Mouse (Mus musculus) erythroblast, embryonic 14.5 days (primary cell): ENCODE measurements around the gene L3mbtl1. TPM values are rescaled to one million over a fixed set of nuclear protein-coding genes. Genes with fewer than 3 reads are reported as not detected.

Experiments used
- H3K27me3 ChIP-seq: 2 replicates; pipeline ENCODE4 v1.6.1; 2012; ENCODE audit warnings: inconsistent platforms; ENCODE audit not compliant: control insufficient read depth
- H3K36me3 ChIP-seq: 2 replicates; pipeline ENCODE4 v1.6.1; 2012; ENCODE audit warnings: mild to moderate bottlenecking, inconsistent platforms; ENCODE audit not compliant: control insufficient read depth
- H3K4me1 ChIP-seq: 2 replicates; pipeline ENCODE4 v1.6.1; 2012; ENCODE audit warnings: inconsistent platforms; ENCODE audit not compliant: control insufficient read depth
- H3K4me3 ChIP-seq: replicated peaks from 2 replicates; pipeline ENCODE3; 2012; ENCODE audit warnings: moderate library complexity, mild to moderate bottlenecking, inconsistent platforms
- H3K9me3 ChIP-seq: 2 replicates; pipeline ENCODE4 v1.6.1; 2012; ENCODE audit warnings: low read length, inconsistent platforms, mixed read lengths; ENCODE audit not compliant: control insufficient read depth
- GATA1 ChIP-seq: IDR thresholded peaks from 2 replicates; pipeline ENCODE4 v1.6.1; 2012; ENCODE audit warnings: low read length, inconsistent platforms, mixed read lengths
- TAL1 ChIP-seq: IDR thresholded peaks from 3 replicates; pipeline ENCODE4 v1.6.1; 2012; ENCODE audit warnings: low read length, inconsistent platforms, mixed read lengths
- polyA plus RNA-seq: library from polyadenylated mRNA; stranded (reverse); fragments of >175 nt; gene quantifications from 2 replicates; pipeline ENCODE4 v1.2.3, GENCODE M21; 2012

L3mbtl1 gene
- polyA plus RNA-seq, 1 experiment, result not detected

DNA sequence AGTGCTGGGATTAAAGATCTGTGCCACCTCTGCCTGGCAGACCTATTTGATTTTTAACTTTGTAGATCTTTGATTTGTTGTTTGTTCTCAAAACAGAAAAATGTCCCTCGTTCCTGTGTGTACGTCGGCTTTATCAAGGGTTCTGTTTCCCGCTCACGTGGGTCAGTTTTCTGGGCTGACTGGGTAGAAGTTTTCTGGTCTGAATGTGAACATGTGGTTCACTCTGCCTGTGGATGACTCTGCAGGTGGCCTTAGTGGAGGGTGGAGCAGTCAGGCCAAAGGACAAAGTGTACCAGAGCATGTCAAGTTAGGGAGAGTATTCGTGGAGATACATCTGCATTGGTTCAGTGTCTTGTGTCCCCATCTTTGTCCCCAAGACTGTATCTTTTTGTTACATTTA, 41.1 kb downstream of the L3mbtl1 start:
- Histone ChIP-seq H3K4me3 (no peak overlapping the region), H3K4me1 (no peaks in the 10 kb centered on the region), H3K27me3 (no peaks in the 10 kb centered on the region), H3K9me3 (no peaks in the 10 kb centered on the region), H3K36me3 (no peaks in the 10 kb centered on the region)
- TF ChIP-seq GATA1 (no peak), TAL1 (no peak)

DNA sequence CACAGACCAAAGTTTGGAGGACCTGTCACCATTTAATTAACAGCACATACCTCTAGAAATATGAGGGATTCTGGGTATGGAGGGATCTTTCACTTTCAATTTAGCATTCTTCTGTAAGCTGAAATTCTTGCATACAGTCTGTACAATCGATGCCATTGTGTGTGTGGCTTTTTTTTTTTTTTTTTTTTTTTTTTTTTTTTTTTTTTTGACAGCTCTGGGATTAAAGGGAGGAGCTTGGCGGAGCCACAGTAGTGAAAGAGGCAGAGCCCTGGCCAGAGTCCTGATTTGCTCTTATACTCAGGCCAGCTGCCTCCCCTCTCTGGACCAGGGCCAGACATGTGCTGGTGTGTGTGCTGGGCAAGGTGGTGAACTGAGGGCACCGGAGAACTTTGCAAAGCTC, 42.7 kb downstream of the L3mbtl1 start:
- H3K9me3 ChIP-seq, result no peaks in the 10 kb centered on the region
- H3K4me3 ChIP-seq, result no peak overlapping the region
- no peaks in the 10 kb centered on the region for H3K4me1 ChIP-seq
- no peak for TF ChIP-seq TAL1
- no peak for TF ChIP-seq GATA1
- H3K36me3 ChIP-seq, result no peaks in the 10 kb centered on the region
- no peaks in the 10 kb centered on the region for H3K27me3 ChIP-seq

DNA sequence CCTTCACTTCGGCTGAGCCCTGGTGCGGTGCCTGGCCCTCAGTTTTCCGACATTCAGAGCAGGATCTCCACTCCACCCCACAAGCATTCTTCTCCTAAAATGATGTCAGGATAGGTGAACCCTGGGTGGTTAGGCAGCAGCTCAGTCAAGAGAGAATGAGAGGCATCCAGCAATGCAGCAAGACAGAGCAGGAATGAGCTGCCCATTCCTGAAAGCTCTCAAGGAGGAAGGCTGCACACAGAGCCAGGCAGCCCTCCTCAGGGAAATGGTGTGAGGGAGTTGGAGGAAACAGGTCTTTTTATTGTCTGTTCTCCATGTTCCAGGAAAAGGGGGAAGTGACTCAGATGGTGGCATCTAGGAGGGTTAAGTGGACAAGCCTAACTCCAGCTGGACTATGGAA, 43.5 kb downstream of the L3mbtl1 start:
- TF ChIP-seq TAL1 (no peak), GATA1 (no peak)
- no peak overlapping the region for H3K4me3 ChIP-seq
- H3K27me3 ChIP-seq, result no peaks in the 10 kb centered on the region
- no peaks in the 10 kb centered on the region for H3K36me3 ChIP-seq
- H3K4me1 ChIP-seq, result no peaks in the 10 kb centered on the region
- no peaks in the 10 kb centered on the region for H3K9me3 ChIP-seq

DNA sequence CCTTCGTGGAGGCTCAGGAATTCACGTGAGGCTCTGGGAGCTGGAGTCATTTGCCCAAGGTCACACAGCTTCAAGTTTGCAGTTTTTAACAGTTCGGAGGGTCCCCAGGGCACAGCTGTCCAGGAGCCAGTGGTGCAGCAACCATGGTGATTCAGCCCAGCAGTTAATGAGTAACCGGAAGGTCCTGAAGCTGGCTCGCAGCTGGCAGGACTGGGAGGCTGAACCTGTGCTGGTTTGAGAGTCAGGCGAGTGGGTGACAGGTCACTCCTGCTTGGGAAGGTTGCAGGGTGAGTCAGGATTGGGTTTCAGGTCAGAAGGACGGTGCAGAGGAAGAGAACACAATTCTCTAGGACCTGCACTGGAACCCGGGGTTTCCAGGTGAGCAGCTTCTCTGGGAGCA, 43.9 kb downstream of the L3mbtl1 start, which contains the start of gene Sgk2:
Gene Sgk2, plus strand, starts transcription at position 113 of the 400 bp plus-strand sequence.
- no peaks in the 10 kb centered on the region for H3K9me3 ChIP-seq
- no peaks in the 10 kb centered on the region for H3K4me1 ChIP-seq
- no peak within 1 kb of the TSS for H3K4me3 ChIP-seq
- H3K36me3 ChIP-seq, result no peaks in the 10 kb centered on the region
- TF ChIP-seq TAL1, result no peak
- no peak for TF ChIP-seq GATA1
- H3K27me3 ChIP-seq, result no peaks in the 10 kb centered on the region

DNA sequence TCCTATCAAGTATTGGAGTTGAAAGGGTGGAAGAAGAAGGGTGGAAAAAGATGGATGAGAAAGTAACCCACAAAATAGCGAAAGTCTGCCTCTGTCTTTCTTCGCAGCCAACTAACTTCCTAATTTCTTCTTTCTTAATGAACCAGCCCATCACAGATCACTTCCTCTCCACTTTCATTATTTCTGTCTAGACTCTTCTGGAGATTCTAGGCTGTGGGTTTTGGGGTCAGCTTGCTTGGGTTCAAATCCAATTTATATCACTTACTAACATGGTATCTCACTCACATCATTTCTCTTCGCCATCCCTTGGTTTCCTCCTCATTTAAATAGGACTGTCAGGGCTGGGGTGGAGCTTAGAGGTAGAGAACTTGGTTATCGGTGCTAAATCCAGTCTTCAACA, 45.0 kb downstream of the L3mbtl1 start:
- TF ChIP-seq GATA1 (no peak), TAL1 (no peak)
- no peaks in the 10 kb centered on the region for H3K4me1 ChIP-seq
- H3K4me3 ChIP-seq, result no peak overlapping the region
- no peaks in the 10 kb centered on the region for H3K27me3 ChIP-seq
- no peaks in the 10 kb centered on the region for H3K9me3 ChIP-seq
- H3K36me3 ChIP-seq, result no peaks in the 10 kb centered on the region

DNA sequence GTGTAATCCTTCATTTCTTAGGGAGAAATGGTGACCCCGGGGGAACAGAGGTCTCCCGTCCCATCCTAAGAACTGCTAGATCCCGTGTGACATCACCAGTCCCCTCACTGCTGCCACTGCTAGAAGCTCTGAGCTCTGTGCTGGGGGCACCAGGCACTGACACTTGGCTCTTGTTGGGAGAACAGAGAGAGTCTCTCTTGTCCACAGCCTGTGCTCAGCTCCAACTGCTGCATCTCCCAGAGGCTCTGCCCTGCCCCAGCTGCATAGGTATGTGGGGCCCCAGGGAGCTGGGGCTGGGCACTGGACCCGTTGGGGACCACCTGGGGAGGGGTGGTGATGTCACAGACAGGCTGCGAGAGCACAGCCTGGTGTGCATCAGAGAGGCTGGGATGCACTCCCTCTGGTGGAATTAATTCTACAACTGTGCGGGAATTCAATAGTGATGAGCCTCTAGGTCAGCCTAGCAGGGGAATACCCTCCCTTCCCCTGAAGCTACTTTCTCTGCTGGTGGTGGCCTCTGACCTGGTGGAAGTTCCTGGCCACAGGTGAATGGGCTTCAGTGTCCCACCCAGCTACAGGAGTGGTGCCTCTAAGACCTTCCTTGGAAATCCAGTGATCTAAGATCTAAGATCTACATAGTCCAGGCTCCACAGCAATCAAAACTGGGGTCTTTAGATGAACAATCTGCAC, 48.3 kb downstream of the L3mbtl1 start:
- Histone ChIP-seq H3K27me3 (no peaks in the 10 kb centered on the region), H3K36me3 (peaks cover 3% of the 10 kb centered on the region; the same call in 1 of the 2 replicates), H3K4me3 (no peak overlapping the region), H3K9me3 (no peaks in the 10 kb centered on the region), H3K4me1 (peaks cover 4% of the 10 kb centered on the region)
- no peak for TF ChIP-seq GATA1
- no peak for TF ChIP-seq TAL1

DNA sequence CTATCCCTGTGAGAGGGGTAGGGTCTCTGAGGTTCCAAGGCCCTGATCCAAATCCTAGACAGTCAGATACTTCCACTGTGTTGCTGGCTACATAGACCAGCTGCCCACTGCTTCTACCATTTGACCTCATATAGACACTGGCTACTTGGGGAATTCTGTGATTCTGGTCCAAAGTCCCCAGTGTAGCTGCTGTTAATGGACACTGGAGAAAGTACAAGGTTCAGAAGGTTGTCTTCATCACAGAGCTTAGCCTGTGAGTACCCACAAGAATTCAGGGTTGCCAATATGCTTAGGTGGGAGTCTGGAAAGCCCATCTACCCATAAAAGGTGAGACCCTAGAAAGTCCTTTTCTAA, 48.8 kb downstream of the L3mbtl1 start:
- H3K27me3 ChIP-seq, result no peaks in the 10 kb centered on the region
- peaks cover 10% of the 10 kb centered on the region for H3K4me1 ChIP-seq
- no peaks in the 10 kb centered on the region for H3K9me3 ChIP-seq
- TF ChIP-seq GATA1, result no peak
- no peak for TF ChIP-seq TAL1
- H3K4me3 ChIP-seq, result no peak overlapping the region
- peaks cover 3% of the 10 kb centered on the region; the same call in 1 of the 2 replicates for H3K36me3 ChIP-seq

DNA sequence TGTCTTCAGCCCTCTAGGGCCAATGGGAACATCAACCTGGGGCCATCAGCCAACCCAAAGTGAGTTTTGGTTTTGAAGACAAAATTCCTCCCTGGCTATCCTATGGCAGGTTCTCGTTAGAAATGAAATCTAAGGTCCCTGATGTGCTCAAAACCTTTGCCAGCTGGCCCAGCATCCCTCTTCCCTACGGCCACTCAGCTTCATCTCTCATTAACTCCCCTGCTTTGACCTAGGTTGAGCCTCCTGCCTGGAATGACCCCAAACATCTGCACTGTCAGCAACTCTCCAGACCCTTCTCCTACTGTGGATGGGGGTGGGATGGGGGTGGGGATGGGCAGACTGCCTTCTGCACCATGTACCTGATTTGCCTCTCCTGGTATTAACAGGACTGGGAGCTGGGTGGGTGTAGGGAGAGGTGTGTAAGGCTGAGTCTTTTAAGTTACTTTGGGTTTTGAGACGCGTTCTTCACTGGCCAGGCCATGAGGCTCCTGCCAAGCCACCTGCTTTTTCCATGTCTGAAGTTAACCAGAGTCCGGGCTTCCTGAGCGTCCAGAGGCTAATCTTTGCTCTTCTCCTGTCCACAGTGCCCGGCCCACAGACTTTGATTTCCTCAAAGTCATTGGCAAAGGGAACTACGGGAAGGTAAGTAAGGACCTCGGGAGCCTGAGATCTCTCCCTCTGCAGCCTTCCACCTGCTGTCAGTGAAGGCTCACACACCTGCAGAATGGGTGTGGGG, 50.8 kb downstream of the L3mbtl1 start:
- no peaks in the 10 kb centered on the region for H3K27me3 ChIP-seq
- TF ChIP-seq TAL1, result no peak
- no peak for TF ChIP-seq GATA1
- H3K4me1 ChIP-seq, result peaks cover 14% of the 10 kb centered on the region
- no peaks in the 10 kb centered on the region for H3K9me3 ChIP-seq
- H3K4me3 ChIP-seq, result no peak overlapping the region
- peaks cover 4% of the 10 kb centered on the region; the same call in 1 of the 2 replicates for H3K36me3 ChIP-seq

DNA sequence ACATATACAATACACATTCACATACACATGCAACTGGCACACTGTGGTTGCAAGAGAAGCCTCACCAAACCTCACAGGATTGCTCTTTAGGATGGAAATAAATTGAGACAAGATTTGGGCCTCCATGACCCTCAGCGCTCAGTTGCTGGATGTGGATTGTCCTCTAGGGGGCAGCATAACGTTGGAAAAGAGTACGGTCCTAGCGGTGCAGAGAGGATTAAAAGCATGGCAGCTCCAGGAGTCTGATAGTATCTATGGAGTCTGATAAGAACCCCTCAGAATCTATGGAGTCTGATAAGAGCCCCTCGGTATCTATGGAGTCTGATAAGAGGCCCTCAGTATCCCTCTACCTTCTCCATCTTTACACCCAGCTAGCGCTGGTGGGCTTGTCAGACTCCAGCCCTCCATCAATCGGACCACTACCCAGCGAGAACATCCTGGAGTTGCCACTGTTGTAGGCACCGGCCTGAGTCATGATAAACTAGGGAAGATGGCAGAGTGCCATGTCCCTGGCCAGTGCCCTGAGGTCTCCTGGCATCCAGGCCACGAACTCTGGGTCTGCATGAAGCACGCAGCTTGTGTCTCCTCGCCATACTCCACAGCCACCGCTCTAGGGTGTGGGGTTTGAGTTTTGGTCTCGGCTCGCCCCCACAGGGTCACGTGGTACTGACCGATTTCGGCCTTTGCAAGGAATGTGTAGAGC, 55.4 kb downstream of the L3mbtl1 start:
- Histone ChIP-seq H3K4me1 (peaks cover 15% of the 10 kb centered on the region), H3K36me3 (peaks cover 5% of the 10 kb centered on the region; the same call in 1 of the 2 replicates), H3K4me3 (no peak overlapping the region), H3K9me3 (no peaks in the 10 kb centered on the region), H3K27me3 (no peaks in the 10 kb centered on the region)
- no peak for TF ChIP-seq TAL1
- TF ChIP-seq GATA1, result no peak
